Mouse (Mus musculus): ENCODE measurements around the gene Stil. TPM values are rescaled to one million over a fixed set of nuclear protein-coding genes. Genes with fewer than 3 reads are reported as not detected.
A peak's percentile ranks its signal among the peaks of the same experiment; 100 is the strongest.
"Not testable (repeated sequence)": the region's sequence is repeated elsewhere in the genome, so short reads cannot be mapped to it uniquely, and the experiment has no call there.

Gene Stil
- total RNA-seq (2021) = 10 to 100 TPM; 10.4 to 12.6 TPM

GRCm38 (mm10) chr4:114999773-115000428 is at the start of gene Stil:
Gene Stil, plus strand, starts transcription at chr4:115000159.
- DNase-seq = peak; percentile 97

DNA sequence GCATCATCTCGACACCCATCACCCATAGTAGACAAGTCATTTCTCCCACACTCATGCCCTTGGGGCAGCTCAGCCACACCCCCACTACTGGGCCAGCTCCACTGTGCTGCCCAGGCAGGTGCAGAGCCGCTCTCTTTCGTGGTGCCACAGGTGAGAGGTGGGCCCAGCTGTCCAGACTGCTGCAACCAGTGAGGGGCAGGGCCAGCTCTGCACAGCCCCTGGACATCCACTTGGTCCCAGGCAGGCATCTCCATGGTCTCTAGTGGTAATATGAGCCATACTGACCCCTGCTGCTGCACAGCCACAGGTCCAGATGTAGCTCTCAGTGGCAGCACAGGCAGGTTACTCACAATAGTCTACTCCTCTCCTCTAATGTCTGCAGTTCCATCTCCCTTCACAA is 46.8 kb upstream of the Stil start:
- DNase-seq = no peak

DNA sequence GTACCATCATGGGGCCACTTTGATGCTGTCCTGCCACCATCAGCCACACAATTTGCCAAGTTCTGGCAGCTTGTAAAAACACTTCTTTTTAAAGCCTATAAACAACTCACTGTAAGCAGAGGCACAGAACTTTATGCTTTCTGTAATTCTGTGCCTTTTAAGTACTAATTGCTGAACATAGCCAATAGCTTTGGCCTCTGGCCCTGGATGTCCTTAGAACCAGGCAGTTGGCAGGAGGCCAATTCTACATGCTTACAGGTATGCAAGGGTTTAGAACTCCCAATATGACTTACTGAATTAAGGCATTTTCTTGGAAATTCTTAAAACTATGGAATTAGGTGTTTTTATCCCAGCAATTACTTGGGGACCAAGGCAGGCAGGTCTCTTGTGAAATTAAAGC is 42.6 kb upstream of the Stil start:
- peak; percentile 16 for DNase-seq

- no peak for DNase-seq
Observed at GRCm38 (mm10) chr4:114958231-114958630, 41.7 kb upstream of the Stil start.

DNA sequence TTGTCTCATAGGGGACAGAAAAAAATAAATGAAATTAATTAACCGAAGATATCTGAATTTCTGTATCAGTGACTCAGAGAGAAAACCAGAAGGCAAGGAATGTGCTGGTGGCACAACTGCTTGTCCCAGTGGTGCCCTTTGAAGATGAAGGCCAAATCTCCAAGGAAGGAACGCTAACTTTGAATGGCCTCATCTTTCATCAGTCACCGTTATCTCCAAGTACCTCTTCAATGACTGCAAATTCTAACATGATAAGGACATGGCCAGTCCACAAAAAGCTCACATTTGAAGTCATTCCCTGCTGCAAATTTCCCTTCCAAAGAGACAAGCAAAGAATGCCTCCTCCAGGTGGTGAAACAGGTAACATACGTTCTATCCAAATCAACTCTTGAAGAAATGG is 41.2 kb upstream of the Stil start:
- no peak for DNase-seq

GRCm38 (mm10) chr4:114959533-114959932 is 40.4 kb upstream of the Stil start:
- DNase-seq = no peak

GRCm38 (mm10) chr4:114960881-114961280 is 39.1 kb upstream of the Stil start:
- DNase-seq = not testable (repeated sequence)

DNA sequence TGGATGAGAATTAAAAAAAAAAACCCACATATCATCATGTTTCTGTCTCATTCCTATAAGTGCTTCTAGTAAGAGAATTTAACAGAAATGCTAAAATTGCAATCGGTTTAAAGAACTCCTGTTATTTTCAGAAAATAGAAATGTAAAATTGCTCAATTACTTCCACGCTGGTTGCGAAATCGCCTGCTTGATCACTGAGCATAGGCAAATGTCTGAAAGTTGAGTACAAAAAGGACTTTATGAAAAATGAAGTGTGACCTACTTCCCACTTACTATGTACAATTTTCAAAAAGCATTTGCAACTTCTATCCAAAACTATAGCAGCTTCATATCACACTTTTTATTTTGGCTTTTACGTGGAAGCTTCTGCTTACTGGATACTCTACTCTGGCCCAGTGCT is 29.2 kb upstream of the Stil start:
- no peak for DNase-seq

DNA sequence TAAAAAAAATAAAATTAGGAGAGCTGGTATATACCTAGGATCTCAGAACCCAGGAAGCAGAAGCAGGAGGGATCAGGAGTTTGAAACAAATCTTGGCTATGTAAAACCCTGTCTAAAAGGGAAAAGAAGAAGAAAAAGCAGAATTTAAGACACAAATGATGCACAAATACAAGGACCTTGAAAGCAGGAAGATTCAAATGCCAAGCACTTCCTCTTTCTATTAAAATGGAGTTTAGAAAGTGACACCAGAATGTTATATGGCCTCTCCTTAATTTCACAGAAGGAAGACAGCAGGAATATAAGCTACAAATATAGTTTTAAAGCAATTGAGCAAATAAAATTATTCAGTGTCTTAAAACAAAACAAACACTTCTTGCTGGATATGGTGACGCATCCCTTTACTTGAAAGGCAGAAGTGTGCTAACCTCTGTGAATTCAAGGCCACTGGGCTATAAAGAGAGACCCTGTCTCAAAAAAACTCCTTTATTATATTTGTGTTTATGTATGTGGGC is 26.7 kb upstream of the Stil start:
- no peak for DNase-seq

- DNase-seq = no peak
Observed at GRCm38 (mm10) chr4:114982619-114983018, 17.3 kb upstream of the Stil start.

DNA sequence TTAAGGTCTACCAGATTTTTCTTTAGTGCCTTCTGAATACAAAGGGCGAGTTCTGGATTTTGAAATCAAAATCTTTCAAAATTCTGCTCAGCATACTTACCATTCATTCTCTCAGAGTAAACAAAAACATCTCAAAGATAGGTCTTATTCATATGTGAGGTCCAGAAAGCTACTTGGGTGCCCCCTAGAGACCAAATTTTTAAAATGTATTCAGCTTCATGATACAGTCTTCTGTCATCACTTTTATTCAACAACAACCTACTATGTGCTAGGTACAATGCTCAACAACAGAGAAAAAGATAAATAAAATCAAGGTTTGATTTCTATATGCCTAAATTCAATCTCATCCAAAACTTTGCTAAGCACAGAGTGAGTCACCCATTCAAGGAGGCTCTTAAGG is 16.9 kb upstream of the Stil start:
- DNase-seq = no peak

DNA sequence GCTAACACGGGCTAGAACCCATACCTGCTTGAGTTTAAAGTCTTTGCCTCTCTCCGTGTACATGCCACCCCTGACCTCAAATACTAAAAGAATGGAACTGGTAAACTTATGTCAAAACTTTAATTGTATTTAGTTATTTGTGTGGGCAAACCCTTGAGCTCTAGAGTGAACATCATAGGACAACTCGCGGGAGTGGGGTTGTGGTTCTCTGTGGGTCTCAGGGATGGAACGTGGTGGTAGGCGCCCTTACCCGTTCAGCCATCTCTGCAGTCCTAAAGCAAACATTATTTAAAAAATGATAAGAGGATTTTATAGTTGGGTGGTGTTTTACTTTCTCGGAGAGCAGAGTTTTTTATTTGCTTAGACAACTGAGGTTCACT is 13.8 kb upstream of the Stil start:
- peak; percentile 6 for DNase-seq

DNA sequence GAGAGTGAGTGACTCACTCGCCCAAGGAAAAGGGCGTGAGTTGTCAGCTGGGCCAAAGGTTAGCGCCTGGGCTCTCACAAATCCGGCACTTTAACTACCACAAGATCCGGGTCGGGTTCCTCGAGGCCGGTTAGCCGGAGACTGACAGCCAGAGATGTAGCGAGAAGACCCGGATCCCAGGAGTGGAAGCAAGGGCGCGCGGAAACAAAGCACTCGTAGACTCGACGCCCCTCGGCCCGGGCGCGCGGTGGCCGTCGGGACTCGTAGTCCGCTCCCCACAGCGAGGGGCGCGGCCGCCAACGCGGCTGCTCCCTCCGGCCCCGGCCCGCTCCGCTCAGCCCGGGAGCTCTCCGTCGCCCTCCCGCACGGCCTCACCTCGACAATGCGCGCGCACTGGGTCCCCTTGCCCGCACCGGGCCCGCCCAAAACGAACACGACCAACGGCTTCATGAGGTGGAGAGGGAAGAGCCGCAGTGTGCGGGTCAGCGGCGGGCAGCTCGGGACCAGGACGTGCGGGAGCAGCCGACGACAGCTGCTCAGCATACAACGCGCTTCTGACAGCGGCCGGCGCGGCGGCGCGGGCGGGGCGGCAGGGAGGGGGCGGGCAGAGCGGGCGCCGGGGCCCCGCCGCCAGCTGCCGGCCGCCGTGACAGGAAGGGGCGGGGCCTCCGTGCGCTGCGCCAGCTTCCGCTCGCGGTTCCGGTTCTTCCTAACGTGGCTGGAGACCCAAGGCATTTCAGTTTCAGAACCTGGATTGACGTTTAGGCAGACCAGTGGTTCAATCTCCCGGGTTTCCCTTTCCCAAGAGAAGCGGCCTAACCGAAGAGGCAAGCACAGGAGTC is 13.1 kb upstream of the Stil start, which contains the start of gene Cmpk1:
Gene Cmpk1, minus strand, starts transcription at position 651 of the 842 bp plus-strand sequence.
- DNase-seq = peak; percentile 90

DNA sequence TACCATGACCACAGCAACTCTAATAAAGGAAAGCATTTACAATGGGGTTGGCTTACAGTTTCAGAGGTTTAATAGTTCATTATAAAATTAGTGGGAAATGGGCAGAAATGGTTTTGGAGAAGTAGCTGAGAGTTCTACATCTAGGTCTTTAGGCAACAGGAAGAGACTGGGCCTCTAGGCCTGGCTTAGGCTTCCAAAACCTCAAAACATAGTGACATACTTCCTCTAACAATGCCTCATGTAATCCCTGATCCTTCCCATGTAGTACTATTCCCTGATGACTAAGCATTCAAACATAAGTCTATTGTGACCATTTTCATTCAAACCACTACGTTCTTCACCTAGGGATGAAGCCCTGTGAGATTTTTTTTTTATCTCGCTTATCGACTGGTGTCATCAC is 5.7 kb upstream of the Stil start:
- DNase-seq = no peak

- peak; percentile 36 for DNase-seq
Observed at GRCm38 (mm10) chr4:114997051-114997450, 2.9 kb upstream of the Stil start.

GRCm38 (mm10) chr4:114999445-114999772 is 550 bp upstream of the Stil start:
- DNase-seq = no peak

DNA sequence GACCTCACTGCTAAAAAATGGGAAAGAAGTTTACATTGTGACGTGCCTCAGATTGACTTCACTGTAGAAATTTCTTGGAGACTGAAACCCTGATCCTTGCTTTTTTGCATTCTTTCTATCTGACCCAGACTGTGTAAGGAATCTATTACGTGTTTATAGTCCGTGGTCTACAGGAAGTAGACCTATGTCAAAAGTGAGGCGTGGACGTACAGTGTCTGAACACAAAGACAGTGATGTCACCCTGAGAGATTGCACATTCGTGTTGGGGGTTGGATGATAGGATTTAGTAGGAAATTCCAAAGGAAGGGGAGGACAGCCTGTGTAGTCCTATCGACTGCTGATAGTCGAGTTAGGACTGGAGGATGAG is 453 bp downstream of the Stil start:
- DNase-seq = peak; percentile 10

GRCm38 (mm10) chr4:115014276-115014675 is 14.3 kb downstream of the Stil start:
- no peak for DNase-seq

DNA sequence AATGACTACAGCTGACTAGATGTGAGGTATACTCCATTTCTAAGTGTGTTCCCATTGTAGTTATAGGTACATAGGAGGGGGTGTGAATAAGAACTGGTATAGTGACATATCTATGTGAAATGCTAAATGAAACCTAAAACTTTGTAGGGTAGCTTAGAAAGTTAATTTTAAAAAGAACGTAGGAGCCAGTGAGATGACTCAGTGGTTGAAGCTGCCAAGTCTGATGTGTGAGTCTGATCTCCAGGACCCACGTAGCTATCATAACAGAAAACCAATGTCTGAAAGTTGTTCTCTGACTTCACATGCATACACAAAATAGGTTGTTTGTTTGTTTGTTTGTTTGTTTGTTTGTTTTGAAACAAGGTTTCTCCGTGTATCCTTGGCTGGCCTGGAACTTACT is 20.0 kb downstream of the Stil start:
- no peak for DNase-seq

DNA sequence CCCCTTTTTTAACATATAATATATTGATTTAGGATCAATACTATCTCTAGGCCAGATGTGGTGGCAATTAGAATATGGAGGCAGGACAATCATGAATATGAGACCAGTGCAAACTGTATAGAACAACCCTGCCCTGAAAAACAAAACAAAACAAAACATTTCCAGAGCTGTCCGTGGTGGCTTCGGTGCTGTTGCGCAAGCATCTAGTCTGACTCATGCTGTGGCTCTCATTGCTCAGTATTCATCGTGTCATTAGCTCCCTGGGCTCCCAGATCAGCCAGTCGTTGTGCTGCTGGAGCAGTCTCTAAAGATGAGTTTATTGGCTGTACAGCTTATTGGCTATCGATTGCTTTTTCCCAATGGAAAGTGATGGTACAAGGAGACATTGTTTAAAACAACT is 35.1 kb downstream of the Stil start:
- DNase-seq = no peak

- DNase-seq = peak; percentile 55
Observed at GRCm38 (mm10) chr4:115038242-115038641, 38.3 kb downstream of the Stil start.

DNA sequence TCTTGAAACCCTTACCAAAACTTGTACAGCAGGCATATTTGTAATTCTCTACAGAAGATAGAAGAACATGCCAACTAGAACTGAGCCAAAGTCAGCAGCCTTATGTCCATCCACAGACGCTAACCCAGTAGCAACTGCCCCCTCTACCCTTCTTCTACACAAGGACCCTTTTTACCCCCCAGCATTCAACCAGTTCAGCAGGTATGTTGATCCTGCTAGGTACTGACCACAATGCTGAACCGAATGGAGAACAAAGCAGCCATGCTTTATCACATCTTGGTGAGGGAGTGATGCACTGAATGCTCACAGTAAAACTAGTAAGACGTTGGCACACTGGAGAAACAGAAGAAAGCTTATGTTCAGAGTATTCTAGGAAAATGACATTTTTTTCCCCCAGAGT is 45.7 kb downstream of the Stil start:
- no peak for DNase-seq

DNA sequence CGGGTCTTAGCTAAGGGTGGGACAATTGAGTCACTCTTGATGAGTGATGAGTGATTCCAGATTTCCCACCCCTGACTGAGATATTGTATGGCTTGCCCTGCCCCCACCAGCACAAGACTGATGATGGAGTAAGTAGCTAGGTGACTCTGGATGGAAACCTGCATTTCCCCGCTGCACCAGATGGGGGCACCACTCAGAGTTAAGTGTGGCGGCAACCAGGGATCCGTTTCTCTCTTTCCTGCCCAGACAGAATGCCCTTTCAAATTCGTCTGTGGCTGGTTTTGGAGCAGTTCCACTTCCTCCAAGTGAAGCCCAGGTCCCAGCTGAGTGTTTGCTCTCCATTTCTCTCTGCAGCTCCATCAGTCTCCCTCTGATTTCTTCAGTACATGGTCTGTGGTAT is 47.8 kb downstream of the Stil start:
- DNase-seq = peak; percentile 79

GRCm38 (mm10) chr4:115048190-115048589 is 48.2 kb downstream of the Stil start:
- no peak for DNase-seq

All from heart, postnatal 4 days (tissue).